Mouse (Mus musculus) C2C12 (cell line): Measurements from ENCODE around the gene Zc3h10. TPM values are rescaled to one million over a fixed set of nuclear protein-coding genes. Genes with fewer than 3 reads are reported as not detected.

Source experiments
- H3K27me3 ChIP-seq: one replicate; pipeline ENCODE4 v1.6.1; 2011; ENCODE audit not compliant: control insufficient read depth, insufficient read depth, insufficient read length
- H3K36me3 ChIP-seq: one replicate; pipeline ENCODE4 v1.6.1; 2011; ENCODE audit not compliant: control insufficient read depth, insufficient read depth
- H3K4me3 ChIP-seq: one replicate; pipeline ENCODE4 v1.5.1; 2011; ENCODE audit warnings: mild to moderate bottlenecking, control low read depth; ENCODE audit not compliant: poor library complexity, insufficient read depth, severe bottlenecking
- H3K79me2 ChIP-seq: one replicate; pipeline ENCODE4 v1.6.1; 2011; ENCODE audit not compliant: control insufficient read depth, insufficient read depth
- H3K79me3 ChIP-seq: one replicate; pipeline ENCODE4 v1.6.1; 2011; ENCODE audit warnings: low read depth, control low read depth
- H3ac ChIP-seq: one replicate; pipeline ENCODE3; 2011; ENCODE audit warnings: low read depth; ENCODE audit not compliant: control insufficient read depth, insufficient read length
- CEBPB ChIP-seq: IDR thresholded peaks from one replicate; pipeline ENCODE4 v1.6.1; 2011; ENCODE audit warnings: low read depth, mild to moderate bottlenecking, control low read depth, moderate library complexity
- CTCF ChIP-seq: IDR thresholded peaks from one replicate; pipeline ENCODE4 v1.5.1; 2011; ENCODE audit not compliant: control insufficient read depth, insufficient read depth, insufficient read length
- FOSL1 ChIP-seq: IDR thresholded peaks from one replicate; pipeline ENCODE4 v1.8.0; 2011; ENCODE audit warnings: mild to moderate bottlenecking, low read length; ENCODE audit not compliant: poor library complexity, insufficient read depth, severe bottlenecking
- MAX ChIP-seq: IDR thresholded peaks from one replicate; pipeline ENCODE4 v1.6.1; 2011; ENCODE audit warnings: mild to moderate bottlenecking, control low read depth
- MYOD1 ChIP-seq: IDR thresholded peaks from one replicate; pipeline ENCODE4 v1.6.1; 2011; ENCODE audit warnings: low read depth; ENCODE audit not compliant: control insufficient read depth, insufficient read length
- MYOG ChIP-seq: IDR thresholded peaks from one replicate; pipeline ENCODE4 v1.6.1; 2011; ENCODE audit not compliant: control insufficient read depth, insufficient read length; ENCODE audit errors: extremely low read depth
- USF1 ChIP-seq: IDR thresholded peaks from one replicate; pipeline ENCODE4 v1.6.1; 2011; ENCODE audit warnings: low read depth, mild to moderate bottlenecking, control low read depth, moderate library complexity
- polyA plus RNA-seq: library from polyadenylated mRNA; unstranded; fragments of >200 nt; fragmentation: generic; extraction: Trizol; gene quantifications from one replicate; pipeline ENCODE4 v1.2.1, GENCODE M21; 2012; ENCODE audit warnings: missing spikeins

Gene Zc3h10
- polyA plus RNA-seq, 1 experiment, result 13.0 TPM

DNA sequence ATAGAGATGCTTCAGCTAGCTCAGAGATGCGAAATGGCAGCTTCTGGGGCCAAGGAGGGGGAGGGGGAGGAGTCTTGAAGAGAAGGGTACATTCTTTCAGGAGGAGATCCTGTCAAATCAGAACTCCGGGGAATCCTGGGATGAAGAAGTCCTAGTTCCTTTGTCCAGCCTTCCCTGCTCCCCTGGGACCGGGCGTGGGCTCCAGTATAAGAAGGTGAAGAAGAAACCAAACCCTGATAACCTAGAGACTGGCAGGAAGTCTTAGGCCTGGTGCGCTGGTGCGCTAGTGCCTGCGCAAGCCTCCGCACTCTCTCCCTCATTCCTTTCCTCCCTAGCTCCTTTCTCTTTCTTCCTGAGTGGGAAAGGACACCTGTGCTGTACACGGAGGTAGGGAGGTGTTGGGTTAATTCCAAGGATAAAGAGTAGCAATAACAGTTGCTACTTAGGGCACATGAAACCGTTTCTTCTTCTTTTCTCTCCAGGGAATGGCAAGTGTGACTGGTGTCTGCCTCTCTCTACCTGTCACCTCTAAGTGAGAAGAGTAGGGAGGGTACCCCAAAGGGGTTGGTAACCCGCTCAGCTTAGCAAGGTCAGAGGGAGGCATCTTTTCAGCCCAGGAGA is 23.4 kb downstream of the Zc3h10 start:
- peak overlapping the region; percentile 85 for H3ac ChIP-seq
- TF ChIP-seq MYOG (no peak), MAX (no peak), CTCF (no peak), FOSL1 (no peak), USF1 (no peak), CEBPB (no peak), MYOD1 (no peak)
- peaks cover 37% of the 10 kb centered on the region for H3K36me3 ChIP-seq
- peaks cover 33% of the 10 kb centered on the region for H3K79me2 ChIP-seq
- H3K4me3 ChIP-seq, result peak overlapping the region; percentile 78
- no peaks in the 10 kb centered on the region for H3K27me3 ChIP-seq
- H3K79me3 ChIP-seq, result peaks cover 5% of the 10 kb centered on the region

- Histone ChIP-seq H3K4me3 (no peak overlapping the region), H3K36me3 (peaks cover 55% of the 10 kb centered on the region), H3ac (no peak overlapping the region), H3K27me3 (no peaks in the 10 kb centered on the region), H3K79me2 (peaks cover 33% of the 10 kb centered on the region), H3K79me3 (peaks cover 5% of the 10 kb centered on the region)
- TF ChIP-seq CEBPB (no peak), FOSL1 (no peak), USF1 (no peak), MYOD1 (no peak), MAX (no peak), CTCF (no peak), MYOG (no peak)
Measured at GRCm38 (mm10) chr10:128522351-128522750, 25.2 kb downstream of the Zc3h10 start.

- Histone ChIP-seq H3K27me3 (no peaks in the 10 kb centered on the region), H3K4me3 (no peak overlapping the region), H3K79me2 (peaks cover 33% of the 10 kb centered on the region), H3K36me3 (peaks cover 72% of the 10 kb centered on the region), H3K79me3 (peaks cover 5% of the 10 kb centered on the region), H3ac (no peak overlapping the region)
- TF ChIP-seq MYOG, result no peak
- TF ChIP-seq USF1, result no peak
- TF ChIP-seq CTCF, result no peak
- TF ChIP-seq MYOD1, result no peak
- no peak for TF ChIP-seq FOSL1
- no peak for TF ChIP-seq MAX
- TF ChIP-seq CEBPB, result no peak
Measured at GRCm38 (mm10) chr10:128520591-128520990, 27.0 kb downstream of the Zc3h10 start.

GRCm38 (mm10) chr10:128518833-128519232 is 28.7 kb downstream of the Zc3h10 start:
- H3K36me3 ChIP-seq, result peaks cover 89% of the 10 kb centered on the region
- peaks cover 16% of the 10 kb centered on the region for H3K79me2 ChIP-seq
- H3K79me3 ChIP-seq, result no peaks in the 10 kb centered on the region
- no peak overlapping the region for H3ac ChIP-seq
- TF ChIP-seq MYOD1 (no peak), CTCF (peak; percentile 53)
- H3K27me3 ChIP-seq, result no peaks in the 10 kb centered on the region
- H3K4me3 ChIP-seq, result no peak overlapping the region

- Histone ChIP-seq H3K4me3 (no peak overlapping the region), H3ac (no peak overlapping the region), H3K36me3 (peaks cover 97% of the 10 kb centered on the region), H3K79me2 (no peaks in the 10 kb centered on the region), H3K79me3 (no peaks in the 10 kb centered on the region), H3K27me3 (no peaks in the 10 kb centered on the region)
- TF ChIP-seq CEBPB, result no peak
- TF ChIP-seq MYOG, result no peak
- no peak for TF ChIP-seq FOSL1
- TF ChIP-seq MYOD1, result no peak
Measured at GRCm38 (mm10) chr10:128516677-128517076, 30.9 kb downstream of the Zc3h10 start.

DNA sequence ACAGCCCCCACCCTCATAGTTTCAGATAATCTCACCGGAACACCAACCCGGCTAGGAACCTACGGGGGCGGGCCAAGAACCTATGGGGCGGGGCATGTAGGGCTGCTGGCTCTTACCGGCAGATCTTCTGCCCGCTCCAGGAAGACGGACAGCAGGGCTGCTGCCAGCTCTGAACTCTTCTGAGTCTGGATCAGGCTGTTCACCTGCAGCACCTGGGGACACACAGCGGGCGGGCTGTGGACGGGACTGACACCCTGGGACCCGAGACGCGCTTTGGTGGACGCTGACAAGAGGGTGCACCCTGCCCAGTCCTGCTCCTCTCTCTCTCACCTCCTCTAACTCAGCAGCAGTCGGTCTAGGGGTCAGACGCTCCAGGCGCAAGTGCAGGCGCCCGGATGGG is 31.5 kb downstream of the Zc3h10 start:
- Histone ChIP-seq H3K4me3 (no peak overlapping the region), H3K79me3 (no peaks in the 10 kb centered on the region), H3K36me3 (peaks cover 97% of the 10 kb centered on the region), H3ac (no peak overlapping the region), H3K27me3 (no peaks in the 10 kb centered on the region), H3K79me2 (no peaks in the 10 kb centered on the region)
- no peak for TF ChIP-seq MYOD1
- no peak for TF ChIP-seq CEBPB
- no peak for TF ChIP-seq CTCF
- TF ChIP-seq USF1, result no peak
- no peak for TF ChIP-seq FOSL1
- TF ChIP-seq MYOG, result no peak
- no peak for TF ChIP-seq MAX
